Mouse (Mus musculus): ENCODE measurements around the gene Cxcr5.

Gene Cxcr5

DNA sequence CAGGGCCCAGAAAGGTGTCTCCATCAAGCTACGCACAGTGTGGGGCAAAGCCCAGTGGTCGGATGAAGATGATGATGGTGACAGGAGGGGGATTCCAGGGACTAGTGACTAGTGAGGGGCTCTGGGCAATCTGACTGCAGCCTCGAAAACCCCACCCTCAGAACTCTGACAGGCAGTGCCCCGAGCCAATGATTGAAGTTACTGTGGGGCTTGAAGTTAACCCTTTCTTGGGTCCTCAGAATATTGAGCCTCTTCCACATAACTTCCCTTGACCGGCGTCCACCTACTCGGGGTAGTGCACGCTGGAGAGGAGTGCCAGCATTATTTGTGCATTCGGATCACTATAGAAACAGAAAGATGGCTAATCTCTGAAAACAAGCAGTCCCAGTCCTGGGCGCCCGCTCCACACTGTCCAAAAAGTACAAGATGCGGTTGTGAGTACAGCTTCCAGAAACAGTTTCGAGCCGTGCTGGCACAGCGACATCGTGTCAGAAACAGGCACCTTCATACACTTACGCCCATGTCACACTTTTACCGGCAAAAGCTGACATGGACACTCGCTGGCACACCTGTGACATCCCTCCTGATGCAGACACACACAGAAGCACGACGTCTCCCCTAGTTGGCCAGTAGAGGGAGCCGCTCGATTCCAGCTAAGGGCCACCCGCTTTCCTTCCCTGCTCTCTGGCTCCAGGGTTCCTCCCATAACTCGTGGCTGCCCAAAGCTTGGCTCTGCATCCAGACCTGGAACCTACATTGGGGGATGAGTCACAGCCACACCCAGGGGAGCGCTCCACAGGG lies 81.8 kb downstream of the Cxcr5 start:
- in situ Hi-C loops (cut with MseI, MboI): loop anchor here in 1 of 2 experiments (5.0 kb wide), 1 partner anchor 32 kb away; no protein-coding TSS in a partner anchor

GRCm38 (mm10) chr9:44478959-44479605 lies 82.6 kb downstream of the Cxcr5 start:
- in situ Hi-C loops (cut with MseI, MboI): loop anchor here in 1 of 2 experiments (5.0 kb wide), 1 partner anchor 33 kb away; no protein-coding TSS in a partner anchor

- in situ Hi-C loops (cut with MseI, MboI): loop anchor here in 1 of 2 experiments (5.0 kb wide), 1 partner anchor 34 kb away; no protein-coding TSS in a partner anchor
These were observed 83.3 kb downstream of the Cxcr5 start for GRCm38 (mm10) chr9:44478229-44478921.

GRCm38 (mm10) chr9:44477339-44478228 lies 84.1 kb downstream of the Cxcr5 start:
- in situ Hi-C loops (cut with MseI, MboI): loop anchor here in 1 of 2 experiments (5.0 kb wide), 1 partner anchor 35 kb away; no protein-coding TSS in a partner anchor

DNA sequence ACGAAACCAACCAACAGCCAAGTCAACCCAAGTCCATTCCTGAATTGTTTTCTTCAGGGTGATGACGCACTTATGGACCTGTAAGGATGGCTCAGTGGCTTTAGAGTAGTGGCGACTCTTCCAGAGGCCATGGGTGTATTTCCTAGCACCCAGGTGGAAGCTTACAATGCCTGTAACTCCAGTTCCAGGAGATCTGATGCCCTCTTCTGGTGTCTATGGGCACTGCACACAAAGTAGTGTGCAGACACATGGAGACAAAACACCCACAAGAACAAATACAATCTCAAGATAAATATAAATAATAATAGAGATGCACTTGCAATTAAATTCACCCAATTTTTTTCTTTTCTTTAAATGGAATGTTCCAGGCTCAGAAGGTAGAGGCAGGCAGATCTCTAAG lies 85.7 kb downstream of the Cxcr5 start:
- in situ Hi-C loops (cut with MseI, MboI): loop anchor here in 1 of 2 experiments (5.0 kb wide), 1 partner anchor 36 kb away; no protein-coding TSS in a partner anchor

DNA sequence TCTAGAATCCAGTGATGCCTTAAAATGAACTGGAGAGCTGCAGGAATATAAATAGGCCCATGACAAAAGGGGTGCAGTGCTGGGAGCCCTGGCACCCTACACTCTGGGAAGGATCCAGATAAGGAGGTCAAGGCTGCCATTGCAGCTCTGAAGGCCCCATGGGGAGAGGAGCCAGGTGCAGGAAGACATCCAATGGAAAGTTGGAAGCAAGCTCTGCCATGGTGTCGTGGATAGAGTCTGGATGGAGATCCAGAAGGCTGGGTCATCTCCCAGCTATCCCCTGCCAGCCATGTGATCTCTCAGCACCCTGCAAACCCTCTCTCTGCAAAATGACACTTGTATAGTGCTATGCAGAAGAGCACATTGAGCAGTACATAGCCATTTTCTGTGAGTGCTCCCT lies 87.3 kb downstream of the Cxcr5 start:
- in situ Hi-C loops (cut with MseI, MboI): no loop called here

GRCm38 (mm10) chr9:44473184-44473583 lies 88.5 kb downstream of the Cxcr5 start:
- in situ Hi-C loops (cut with MseI, MboI): no loop called here

GRCm38 (mm10) chr9:44468800-44469199 lies 92.9 kb downstream of the Cxcr5 start:
- in situ Hi-C loops (cut with MseI, MboI): no loop called here

DNA sequence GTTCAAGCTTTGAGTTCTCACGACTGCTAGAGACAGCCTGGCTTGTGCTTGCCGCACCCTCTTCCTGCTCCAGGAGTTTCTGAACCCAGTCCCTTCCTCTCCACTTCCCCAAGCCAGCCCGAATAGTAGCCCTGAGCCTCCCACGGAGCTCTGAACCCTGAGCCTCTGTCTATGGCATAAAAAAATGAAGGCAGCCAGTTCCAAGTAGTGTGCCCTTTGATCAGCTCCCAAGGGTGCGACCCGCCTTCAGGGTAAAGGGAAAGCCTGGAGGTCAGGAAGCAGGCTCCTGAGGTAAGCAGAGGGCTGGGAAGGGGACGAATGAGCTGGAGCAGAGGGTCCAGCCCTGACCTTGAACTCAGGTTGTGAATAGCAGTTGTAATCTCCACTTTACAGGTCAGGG lies 93.5 kb downstream of the Cxcr5 start:
- in situ Hi-C loops (cut with MseI, MboI): no loop called here

DNA sequence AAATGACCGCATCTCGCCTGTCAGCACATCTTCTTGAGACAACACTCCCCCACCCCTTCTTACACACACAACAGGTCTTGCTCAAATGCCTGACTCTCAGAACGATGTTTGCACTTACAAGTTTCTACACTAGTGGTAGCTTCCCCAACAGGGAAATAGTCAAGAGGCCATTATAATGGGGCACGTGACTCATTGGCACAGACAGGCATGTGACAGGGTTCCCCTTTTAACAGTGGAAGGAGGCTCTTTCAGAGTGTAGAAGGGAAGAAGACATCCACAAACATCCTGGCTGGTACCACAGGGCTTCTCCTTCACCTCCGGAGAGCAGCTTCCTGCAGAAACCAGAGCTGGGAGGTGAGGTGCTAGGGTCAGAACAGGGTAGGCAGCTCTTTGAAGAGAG lies 99.7 kb downstream of the Cxcr5 start:
- in situ Hi-C loops (cut with MseI, MboI): no loop called here
